Comparison of ENCODE assay signal across 1 mouse cellular context in the genomic region with DNA sequence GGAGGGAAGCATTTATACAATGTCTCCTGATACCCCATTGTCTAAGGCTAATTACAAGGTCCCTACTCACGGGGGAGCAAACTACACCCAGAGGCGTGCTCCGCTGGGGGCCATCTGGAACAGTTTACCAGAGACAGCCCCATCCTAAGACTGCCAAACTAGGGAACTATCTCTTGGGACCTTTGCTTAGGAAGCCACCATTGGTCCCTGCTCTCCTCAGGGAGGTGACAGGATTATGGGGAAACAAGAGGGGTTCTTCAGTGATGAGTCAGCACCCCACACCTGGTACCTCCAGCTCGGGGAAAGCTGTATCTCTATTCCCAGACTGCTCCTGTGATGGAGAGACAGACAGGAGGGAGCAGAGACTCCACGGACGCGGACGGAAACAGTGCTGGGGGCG.
A peak's percentile ranks its signal among the peaks of the same experiment; 100 is the strongest.
TF ChIP-seq lines count a peak whose summit lies in the region.

No protein-coding gene starts in this region.

TF ChIP-seq in ES-E14, 5 proteins besides CTCF, POLR2A, EP300 and RAD21:
- TF ChIP-seq MAFK (IDR thresholded peaks at IDR 0.05; ENCODE audit: insufficient read depth, low read depth, low read length): peak; percentile 57; the same call in 1 of the 2 replicates
- TF ChIP-seq HCFC1 (IDR thresholded peaks at IDR 0.05; ENCODE audit: borderline replicate concordance, insufficient read depth, low read length): no peak
- no peak for TF ChIP-seq ZC3H11A (IDR thresholded peaks at IDR 0.05; ENCODE audit: borderline replicate concordance, low read depth, low read length)
- TF ChIP-seq CHD2 (IDR thresholded peaks at IDR 0.05; ENCODE audit: low read depth, low read length): no peak
- no peak for TF ChIP-seq ZNF384 (IDR thresholded peaks at IDR 0.05; ENCODE audit: low read depth, low read length)
